Mouse (Mus musculus) heart, embryonic 14.5 days (tissue): Measurements from ENCODE around the gene Dlk1. TPM values are rescaled to one million over a fixed set of nuclear protein-coding genes. Genes with fewer than 3 reads are reported as not detected.

Experiments used
- ATAC-seq: fragments of 200-750 bp; cut with Nextera tagmentation; 2 replicates; pipeline ENCODE4 v1.8.0; 2017; ENCODE audit warnings: low read depth, moderate TSS enrichment; ENCODE audit not compliant: insufficient number of reproducible peaks, insufficient read depth, low FRiP score
- H3K27ac ChIP-seq, 2 experiments: fragments of 200-500 bp in 1 of 2; fragments of 300-500 bp in 1 of 2; sonication (generic) in 1 of 2; replicated peaks in 1 of 2; 2 replicates each; pipeline ENCODE4 v1.5.1; 2012 to 2014; ENCODE audit warnings: low read depth in 2 of 2, low read length in 2 of 2, control low read depth in 1 of 2, mild to moderate bottlenecking in 1 of 2, mixed read lengths in 1 of 2; ENCODE audit not compliant: control insufficient read depth in 1 of 2, insufficient read depth in 1 of 2
- H3K27me3 ChIP-seq: fragments of 300-500 bp; sonication (generic); 2 replicates; pipeline ENCODE4 v1.6.1; 2014; ENCODE audit warnings: mild to moderate bottlenecking, low read length, control low read depth; ENCODE audit not compliant: control insufficient read depth, insufficient read depth
- H3K36me3 ChIP-seq: fragments of 300-500 bp; sonication (generic); 2 replicates; pipeline ENCODE4 v1.6.1; 2014; ENCODE audit warnings: mild to moderate bottlenecking, control low read depth, low read length, mixed read lengths; ENCODE audit not compliant: control insufficient read depth, insufficient read depth
- H3K4me1 ChIP-seq, 2 experiments: fragments of 200-500 bp in 1 of 2; fragments of 300-500 bp in 1 of 2; sonication (generic) in 1 of 2; 2 replicates each; pipeline ENCODE4 v1.6.1; 2012 to 2014; ENCODE audit warnings: low read length in 2 of 2, control low read depth in 1 of 2, mixed read lengths in 1 of 2; ENCODE audit not compliant: control insufficient read depth in 2 of 2, insufficient read depth in 2 of 2
- H3K4me2 ChIP-seq: fragments of 300-500 bp; sonication (generic); 2 replicates; pipeline ENCODE4 v1.6.1; 2014; ENCODE audit warnings: mild to moderate bottlenecking, low read length
- H3K4me3 ChIP-seq, 2 experiments: fragments of 200-500 bp in 1 of 2; fragments of 300-500 bp in 1 of 2; sonication (generic) in 1 of 2; 2 replicates each; pipeline ENCODE4 v1.5.1; 2012 to 2014; ENCODE audit warnings: low read length in 2 of 2, mild to moderate bottlenecking in 2 of 2, control low read depth in 1 of 2, low read depth in 1 of 2, moderate library complexity in 1 of 2; ENCODE audit not compliant: control insufficient read depth in 1 of 2, insufficient read depth in 1 of 2
- H3K9ac ChIP-seq: fragments of 300-500 bp; sonication (generic); 2 replicates; pipeline ENCODE4 v1.6.1; 2014; ENCODE audit warnings: mild to moderate bottlenecking, low read length
- H3K9me3 ChIP-seq: fragments of 300-500 bp; sonication (generic); 2 replicates; pipeline ENCODE4 v1.6.1; 2016; ENCODE audit warnings: low read length, control low read depth; ENCODE audit not compliant: control insufficient read depth
- WGBS: fragments of 180-500 bp; shearing (Covaris S2); extraction: QIAGEN DNeasy Blood & Tissue Kit; methylation state at CpG from one replicate; pipeline ENCODE4 v1.1.7; 2014; 5-methylcytosine and 5-hydroxymethylcytosine counted together
- polyA plus RNA-seq: library from polyadenylated mRNA; unstranded; fragments of >200 nt; fragmentation: Nextera tagmentation; extraction: Ambion mirVana; gene quantifications from 2 replicates; pipeline ENCODE4 v1.2.1, GENCODE M21; 2014

Gene Dlk1
- polyA plus RNA-seq, 1 experiment from 2014 or later: 84.4 TPM

DNA sequence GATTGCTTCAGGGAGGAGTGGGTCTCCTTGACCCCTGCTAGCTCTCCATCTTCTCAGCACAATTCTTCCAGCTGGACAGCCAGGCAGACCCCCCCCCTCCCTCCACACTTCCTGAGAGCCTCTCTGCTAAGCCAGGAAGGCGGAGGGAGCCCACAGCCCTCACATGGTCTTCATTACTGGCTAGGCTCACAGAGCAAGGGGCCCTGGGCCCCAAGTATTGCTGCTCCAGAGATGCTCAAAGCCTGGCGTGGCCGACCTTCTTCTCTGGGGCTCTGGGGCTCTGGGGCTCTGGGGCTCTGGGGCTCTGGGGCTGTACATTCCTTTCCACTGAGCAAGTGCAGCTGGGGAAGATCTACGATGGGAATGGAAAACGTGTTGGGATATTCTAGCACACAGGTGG lies 39.9 kb upstream of the Dlk1 start:
- Histone ChIP-seq H3K9me3 (no peaks in the 10 kb centered on the region), H3K9ac (0 out of 2 replicates have a peak overlapping the region, but pooled peaks have one; percentile 4), H3K4me1 (peaks cover 25 to 31% of the 10 kb centered on the region in 2 experiments), H3K27ac (peak overlapping the region in 1 of 2 experiments; percentile 28; a peak in 2 of 4 replicates), H3K4me3 (no peak overlapping the region), H3K27me3 (no peaks in the 10 kb centered on the region), H3K4me2 (no peak overlapping the region), H3K36me3 (no peaks in the 10 kb centered on the region)
- 29% methylated on average over 5 of the region's 5 CpGs for WGBS
- peak; percentile 27; the same call in 1 of the 2 replicates for ATAC-seq

DNA sequence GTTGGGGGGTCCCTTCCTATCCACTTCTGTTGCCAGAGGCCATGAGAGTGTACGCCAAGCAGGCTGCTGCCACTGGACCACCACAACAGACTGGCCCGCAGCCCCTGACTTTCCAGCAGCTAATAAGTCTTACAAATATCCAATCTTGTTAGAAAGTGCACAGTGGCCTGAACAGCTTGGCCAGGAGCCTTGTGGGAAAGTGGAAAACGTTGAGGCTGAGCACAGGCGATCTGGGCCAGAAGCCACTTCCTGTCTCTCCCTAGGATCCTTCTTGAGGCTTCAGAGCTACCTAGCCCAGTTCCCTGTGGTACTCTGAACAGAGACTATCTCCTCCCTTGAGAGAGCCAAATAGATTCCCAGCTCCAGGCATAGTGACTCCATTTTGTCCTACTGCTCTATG lies 39.3 kb upstream of the Dlk1 start:
- ATAC-seq: no peak
- H3K4me1 ChIP-seq: peaks cover 32 to 37% of the 10 kb centered on the region in 2 experiments
- H3K9me3 ChIP-seq: no peaks in the 10 kb centered on the region
- H3K27me3 ChIP-seq: no peaks in the 10 kb centered on the region
- H3K9ac ChIP-seq: no peak overlapping the region
- no peak overlapping the region for H3K27ac ChIP-seq
- no peak overlapping the region for H3K4me3 ChIP-seq
- H3K4me2 ChIP-seq: no peak overlapping the region
- no peaks in the 10 kb centered on the region for H3K36me3 ChIP-seq
- 79% methylated on average over 4 of the region's 4 CpGs for WGBS

GRCm38 (mm10) chr12:109416681-109417080 lies 35.9 kb upstream of the Dlk1 start:
- no peaks in the 10 kb centered on the region for H3K27me3 ChIP-seq
- no peak overlapping the region for H3K4me2 ChIP-seq
- H3K9ac ChIP-seq: no peak overlapping the region
- no peaks in the 10 kb centered on the region for H3K36me3 ChIP-seq
- 85% methylated on average over 5 of the region's 5 CpGs for WGBS
- no peak overlapping the region for H3K27ac ChIP-seq
- no peaks in the 10 kb centered on the region for H3K9me3 ChIP-seq
- peaks cover 33 to 40% of the 10 kb centered on the region in 2 experiments for H3K4me1 ChIP-seq
- ATAC-seq: no peak
- no peak overlapping the region for H3K4me3 ChIP-seq

DNA sequence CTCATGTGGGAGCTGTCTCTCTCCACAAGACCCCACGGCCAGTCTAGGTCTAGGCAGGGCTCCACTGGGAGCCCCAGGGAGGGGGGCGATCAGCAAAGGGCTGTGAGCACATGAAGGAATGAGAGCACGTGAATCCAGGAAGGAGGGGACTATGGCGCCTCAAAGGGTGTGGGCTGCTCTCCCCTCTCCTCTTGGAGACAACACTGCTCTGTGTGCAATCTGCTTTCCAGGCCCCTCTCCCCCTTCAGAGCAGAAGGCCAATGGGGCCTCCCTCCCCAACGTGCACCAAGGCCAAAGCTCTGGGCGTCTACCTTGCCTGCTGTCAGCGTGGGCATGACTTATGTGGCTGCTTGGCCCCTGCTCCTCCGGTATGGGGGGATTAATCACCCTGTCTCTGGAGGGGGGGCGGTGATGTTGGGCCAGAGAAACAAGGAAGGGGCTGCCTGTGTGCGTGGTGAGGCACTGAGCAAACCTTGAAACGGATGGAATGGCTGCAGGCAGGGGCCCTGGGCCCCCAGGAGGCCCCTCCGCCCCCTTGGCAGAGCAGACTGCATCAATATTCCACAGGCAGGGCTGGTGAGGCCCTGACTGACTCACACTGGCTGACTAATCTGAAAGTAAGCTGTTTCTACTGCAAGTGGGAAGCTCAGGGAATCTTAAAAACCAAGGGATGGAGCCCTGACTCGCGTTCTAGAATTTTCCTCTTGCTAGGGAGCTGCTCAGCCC lies 35.0 kb upstream of the Dlk1 start:
- WGBS: 29% methylated on average over 14 of the region's 14 CpGs
- no peak overlapping the region for H3K4me3 ChIP-seq
- H3K4me2 ChIP-seq: no peak overlapping the region
- peak overlapping the region; percentile 51 to 69 for H3K27ac ChIP-seq
- H3K9ac ChIP-seq: no peak overlapping the region
- peak; percentile 60 for ATAC-seq
- no peaks in the 10 kb centered on the region for H3K36me3 ChIP-seq
- peaks cover 31 to 32% of the 10 kb centered on the region in 2 experiments for H3K4me1 ChIP-seq
- H3K27me3 ChIP-seq: no peaks in the 10 kb centered on the region
- no peaks in the 10 kb centered on the region for H3K9me3 ChIP-seq

DNA sequence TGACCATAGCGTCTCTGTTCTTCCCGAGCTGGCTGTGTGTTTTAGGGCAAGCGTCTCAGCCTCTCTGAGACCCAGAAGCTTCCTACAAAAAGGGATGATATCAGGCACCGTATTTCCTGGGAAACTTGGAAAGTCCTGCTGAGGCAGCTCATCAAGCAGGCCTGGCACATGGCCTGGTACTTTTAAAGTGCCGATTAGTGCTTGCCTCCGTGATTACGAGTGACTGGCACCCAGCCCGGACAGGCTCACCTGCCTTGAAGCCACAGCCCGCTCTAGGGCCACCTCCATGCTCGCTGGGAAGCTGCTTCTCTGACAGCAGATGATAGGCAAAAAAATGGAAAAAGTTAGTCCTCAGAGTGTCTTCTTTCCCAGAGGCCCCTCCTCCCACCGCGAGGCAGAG lies 32.6 kb upstream of the Dlk1 start:
- ATAC-seq: no peak
- 47% methylated on average over 12 of the region's 12 CpGs for WGBS
- H3K4me3 ChIP-seq: no peak overlapping the region
- no peak overlapping the region for H3K27ac ChIP-seq
- H3K4me1 ChIP-seq: peaks cover 21 to 25% of the 10 kb centered on the region in 2 experiments
- no peak overlapping the region for H3K4me2 ChIP-seq
- no peaks in the 10 kb centered on the region for H3K36me3 ChIP-seq
- 0 out of 2 replicates have a peak, but pooled peaks cover 2% of the 10 kb centered on the region for H3K27me3 ChIP-seq
- H3K9ac ChIP-seq: no peak overlapping the region
- no peaks in the 10 kb centered on the region for H3K9me3 ChIP-seq

- 68% methylated on average over 2 of the region's 2 CpGs for WGBS
Measured at GRCm38 (mm10) chr12:109423163-109423562, 29.5 kb upstream of the Dlk1 start.

DNA sequence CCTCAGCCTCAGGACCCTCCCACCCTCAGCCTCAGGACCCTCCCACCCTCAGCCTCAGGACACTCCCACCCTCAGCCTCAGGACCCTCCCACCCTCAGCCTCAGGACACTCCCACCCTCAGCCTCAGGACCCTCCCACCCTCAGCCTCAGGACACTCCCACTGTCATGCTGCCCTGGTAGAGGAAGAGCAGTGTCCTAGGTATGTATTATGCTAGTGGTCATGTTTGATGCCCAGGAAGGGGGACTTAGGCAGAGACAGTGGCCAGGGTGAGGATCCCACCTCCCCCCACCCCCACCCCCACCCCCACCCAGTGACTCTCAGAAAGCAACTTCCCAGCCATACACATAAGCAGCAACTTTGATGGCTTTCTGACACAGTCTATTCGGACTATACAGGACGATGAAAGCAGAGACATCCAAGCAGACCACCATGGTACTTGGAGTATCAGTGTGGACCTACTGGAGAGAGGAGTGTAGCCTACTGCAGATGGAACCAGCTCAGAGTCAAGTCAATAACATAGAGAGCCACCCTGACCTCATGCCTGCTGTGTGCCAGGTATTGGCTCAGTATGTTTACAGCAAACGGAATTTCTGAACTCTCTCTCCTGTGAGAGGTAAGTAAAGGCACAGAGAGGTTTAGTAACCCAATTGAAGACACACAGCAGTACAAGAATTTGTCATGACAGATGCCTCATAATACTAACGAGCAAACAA lies 28.8 kb upstream of the Dlk1 start:
- ATAC-seq: no peak
- 65% methylated on average over 4 of the region's 4 CpGs for whole genome bisulfite sequencing
- Histone ChIP-seq H3K36me3 (no peaks in the 10 kb centered on the region), H3K4me2 (no peak overlapping the region), H3K9me3 (no peaks in the 10 kb centered on the region), H3K4me3 (no peak overlapping the region), H3K4me1 (peaks cover 0 to 8% of the 10 kb centered on the region in 2 experiments; a peak in 3 of 4 replicates), H3K9ac (no peak overlapping the region), H3K27ac (no peak overlapping the region), H3K27me3 (0 out of 2 replicates have a peak, but pooled peaks cover 7% of the 10 kb centered on the region)

More at GRCm38 (mm10) chr12:109423163-109423562, 29.5 kb upstream of the Dlk1 start:
- ATAC-seq: no peak
- Histone ChIP-seq H3K9ac (no peak overlapping the region), H3K36me3 (no peaks in the 10 kb centered on the region), H3K27ac (no peak overlapping the region), H3K4me1 (peaks cover 6 to 13% of the 10 kb centered on the region in 2 experiments), H3K9me3 (no peaks in the 10 kb centered on the region), H3K4me3 (no peak overlapping the region), H3K4me2 (no peak overlapping the region), H3K27me3 (0 out of 2 replicates have a peak, but pooled peaks cover 7% of the 10 kb centered on the region)
